Mouse (Mus musculus): ENCODE data around the gene Ppp1r8. TPM values are rescaled to one million over a fixed set of nuclear protein-coding genes. Genes with fewer than 3 reads are reported as not detected.

The Ppp1r8 gene
- total RNA-seq, 2 experiments from 2014 or later, result 16.6 to 18.8 TPM

- intact Hi-C loops (cut with DNase I), result no loop called here
- DNase-seq, result no peak
These were observed 57.7 kb downstream of the Ppp1r8 start for GRCm38 (mm10) chr4:132785228-132785627.

DNA sequence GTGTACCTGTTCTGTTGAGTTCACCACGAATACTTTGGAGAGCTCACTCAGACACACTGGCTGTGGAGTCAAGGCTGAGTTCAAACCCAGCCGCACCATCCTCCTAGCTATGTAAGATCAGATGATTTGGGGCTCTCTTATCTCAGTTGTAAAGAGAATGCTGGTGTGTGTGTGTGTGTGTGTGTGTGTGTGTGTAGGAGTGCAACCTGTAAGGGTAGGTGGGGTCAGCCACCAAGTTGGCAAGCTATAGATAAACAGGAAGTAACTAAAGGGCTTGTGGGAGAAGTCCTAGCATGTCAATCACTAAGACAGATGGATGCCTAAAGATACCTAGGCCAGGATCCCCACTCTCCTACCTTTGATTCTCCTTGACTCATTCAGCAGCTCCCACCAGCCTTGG is 59.2 kb downstream of the Ppp1r8 start:
- intact Hi-C loops (cut with DNase I), result no loop called here
- no peak for DNase-seq

DNA sequence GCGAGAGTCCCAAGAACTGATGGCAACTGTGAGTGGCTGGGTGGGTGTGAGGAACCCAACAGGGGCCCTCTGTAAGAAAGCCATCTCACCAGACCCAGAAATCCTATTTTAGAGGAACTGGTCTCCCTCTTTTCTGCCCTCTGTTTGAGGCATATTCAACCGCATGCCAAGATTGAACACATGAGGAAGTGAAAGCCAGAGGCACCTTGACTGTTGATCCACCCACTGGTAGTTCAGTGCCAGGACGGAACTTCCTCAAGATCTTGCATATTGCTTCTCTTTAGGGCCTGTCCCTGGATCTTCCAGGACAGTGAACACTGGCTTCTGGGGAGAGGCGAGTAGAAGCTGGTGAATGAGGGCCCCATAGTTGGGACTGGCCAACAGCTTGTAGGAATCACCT is 62.7 kb downstream of the Ppp1r8 start:
- intact Hi-C loops (cut with DNase I), result no loop called here
- DNase-seq, result no peak

GRCm38 (mm10) chr4:132778562-132779201 is 64.3 kb downstream of the Ppp1r8 start:
- intact Hi-C loops (cut with DNase I), result no loop called here
- DNase-seq, result no peak

Other genes starting within 250 kb of the Ppp1r8 start
- 10 to 100 TPM; 28.2 to 35.0 TPM for gene Eya3, start 204.2 kb downstream of the Ppp1r8 start, total RNA-seq (2021)
- gene Xkr8, start 110.6 kb downstream of the Ppp1r8 start, total RNA-seq (2021), result 1 to 10 TPM; 1.7 to 1.9 TPM
- under 1 TPM; 0.61 to 0.89 TPM for gene Smpdl3b, start 85.9 kb downstream of the Ppp1r8 start, total RNA-seq (2021)
- 10 to 100 TPM; 11.6 to 15.0 TPM for gene Rpa2, start 74.8 kb downstream of the Ppp1r8 start, total RNA-seq (2021)
- 1 to 10 TPM; 2.2 to 2.9 TPM for gene Themis2, start 46.8 kb downstream of the Ppp1r8 start, total RNA-seq (2021)
- 10 to 100 TPM; 36.4 to 36.7 TPM for gene Stx12, start 41.3 kb upstream of the Ppp1r8 start, total RNA-seq (2021)
- gene Fam76a, start 79.4 kb upstream of the Ppp1r8 start, total RNA-seq (2021), result 10 to 100 TPM; 42.3 to 46.4 TPM
- gene Fgr, start 130.9 kb upstream of the Ppp1r8 start, total RNA-seq (2021), result under 1 TPM; 0.31 to 0.60 TPM
- gene Ahdc1, start 168.1 kb upstream of the Ppp1r8 start, total RNA-seq (2021), result 10 to 100 TPM; 41.9 to 50.8 TPM